Mouse (Mus musculus) hindbrain, embryonic 12.5 days (tissue): ENCODE measurements around the gene Gm28845. TPM values are rescaled to one million over a fixed set of nuclear protein-coding genes. Genes with fewer than 3 reads are reported as not detected.

ENCODE experiments used
- polyA plus RNA-seq: library from polyadenylated mRNA; unstranded; fragments of >200 nt; fragmentation: Nextera tagmentation; extraction: Ambion mirVana; gene quantifications from 2 replicates; pipeline ENCODE4 v1.2.1, GENCODE M21; 2016

Gene Gm28845
- polyA plus RNA-seq, 1 experiment from 2014 or later = not detected

Other genes with a start within 250 kb of the Gm28845 start
- gene Plekhm3, start 162.7 kb downstream of the Gm28845 start, polyA plus RNA-seq = 11.8 and 13.4 TPM in 2 replicates
- 0.29 and 0.41 TPM in 2 replicates for gene Akr1cl, start 86.8 kb downstream of the Gm28845 start, polyA plus RNA-seq
- gene Cryge, start 68.4 kb downstream of the Gm28845 start, polyA plus RNA-seq = not detected in 2 replicates
- not detected in 2 replicates for gene Crygd, start 56.1 kb downstream of the Gm28845 start, polyA plus RNA-seq
- not detected in 2 replicates for gene Crygc, start 45.9 kb downstream of the Gm28845 start, polyA plus RNA-seq
- gene Crygb, start 37.3 kb downstream of the Gm28845 start, polyA plus RNA-seq = not detected in 2 replicates
- not detected in 2 replicates for gene Cryga, start 16.2 kb downstream of the Gm28845 start, polyA plus RNA-seq
- gene D630023F18Rik, start 3.7 kb upstream of the Gm28845 start, polyA plus RNA-seq = 0.39 and 0.42 TPM in 2 replicates
- 383 and 401 TPM in 2 replicates for gene Idh1, start 66.9 kb upstream of the Gm28845 start, polyA plus RNA-seq
- 18.9 and 20.2 TPM in 2 replicates for gene Pikfyve, start 67.1 kb upstream of the Gm28845 start, polyA plus RNA-seq
- gene Pth2r, start 162.5 kb upstream of the Gm28845 start, polyA plus RNA-seq = 1.0 and 1.5 TPM in 2 replicates